Mouse (Mus musculus) CD4-positive helper T cell, adult 2 months (primary cell): ENCODE data around the gene Arl16.

Experiments used
- DNase-seq: peaks from one replicate; pipeline ENCODE4 v3.0.0-alpha.2; 2012; ENCODE audit warnings: low read depth, missing footprints, low spot score

Arl16 gene

DNA sequence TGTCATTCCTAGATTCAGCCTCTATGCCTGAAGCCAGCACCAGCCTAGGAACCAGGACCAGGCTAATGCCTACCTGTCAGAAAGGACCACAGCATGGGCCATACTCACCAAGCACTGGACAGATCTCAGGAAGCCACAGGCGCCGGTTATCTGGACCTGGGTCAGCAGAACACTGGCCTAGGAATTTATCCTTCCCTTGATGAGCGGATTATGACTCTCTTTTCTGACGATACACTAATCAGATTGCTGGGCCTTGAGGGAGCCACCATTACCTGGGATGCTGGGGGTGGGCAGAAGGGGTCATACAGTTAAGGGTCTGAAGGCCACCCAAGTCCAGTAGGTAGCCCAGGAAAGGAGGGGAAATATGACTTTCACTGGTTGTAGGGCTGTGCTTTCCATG is 14.1 kb downstream of the Arl16 start, which contains the start of gene Pde6g:
TSS of gene Pde6g (minus strand) at position 195 of the 400 bp plus-strand sequence.
- DNase-seq: no peak

DNA sequence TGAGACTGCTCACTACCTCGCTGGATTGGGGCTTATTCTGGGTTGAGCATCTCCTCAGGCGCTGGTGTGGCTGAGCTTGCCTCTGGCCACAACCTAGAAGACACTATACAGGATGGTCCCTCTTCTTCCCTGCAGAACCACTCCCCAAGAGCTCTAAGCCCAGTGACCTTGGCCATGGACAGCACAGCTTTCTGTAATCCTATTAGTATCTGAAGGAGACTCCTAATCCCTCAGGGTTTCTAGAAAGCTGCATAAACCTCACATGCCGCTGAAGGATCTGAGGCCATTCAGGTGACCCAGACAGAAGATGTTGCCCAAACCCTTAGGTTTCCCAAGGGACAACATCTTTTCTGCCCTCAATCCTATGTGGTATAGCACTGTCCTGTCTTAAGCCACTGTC is 15.2 kb downstream of the Arl16 start:
- no peak for DNase-seq

DNA sequence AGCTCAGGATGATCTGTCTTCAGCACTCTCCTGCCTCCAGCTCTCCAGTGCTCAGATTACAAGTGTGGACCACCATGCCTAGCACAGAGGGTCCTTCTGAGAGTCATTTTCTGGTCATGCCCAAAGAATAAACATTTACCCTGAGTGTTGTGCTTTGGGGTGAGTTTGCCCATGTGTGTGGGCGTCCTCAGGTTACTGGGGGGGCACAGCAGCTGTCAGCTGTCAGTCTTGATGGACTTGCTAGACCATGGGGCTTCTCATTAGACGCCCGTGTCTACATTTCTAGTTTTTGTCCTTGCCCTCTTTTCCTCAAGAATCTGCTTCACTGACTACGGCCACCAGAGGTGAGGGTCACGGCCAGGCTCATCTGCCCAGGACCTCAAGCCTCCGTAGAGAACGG is 20.2 kb downstream of the Arl16 start:
- no peak for DNase-seq

DNA sequence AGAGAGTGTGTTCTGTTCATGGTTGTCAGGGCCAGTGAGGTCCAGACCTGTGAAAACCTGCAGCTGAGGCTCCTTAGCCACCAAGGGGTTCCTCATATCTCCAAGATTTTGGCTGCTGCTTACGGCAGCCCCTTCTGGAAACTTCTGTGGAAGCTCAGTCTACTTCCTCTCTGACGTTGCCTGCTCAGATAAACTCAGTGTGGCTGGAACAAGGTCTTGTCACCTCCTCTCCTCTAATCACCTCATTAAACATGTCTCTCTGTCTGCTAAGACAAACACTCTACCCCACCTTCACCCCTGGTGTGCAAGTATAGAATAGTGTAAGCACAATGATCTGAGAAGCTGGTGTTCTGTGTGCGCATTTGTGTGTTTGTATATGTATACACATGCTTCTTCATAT is 21.9 kb downstream of the Arl16 start:
- no peak for DNase-seq

DNA sequence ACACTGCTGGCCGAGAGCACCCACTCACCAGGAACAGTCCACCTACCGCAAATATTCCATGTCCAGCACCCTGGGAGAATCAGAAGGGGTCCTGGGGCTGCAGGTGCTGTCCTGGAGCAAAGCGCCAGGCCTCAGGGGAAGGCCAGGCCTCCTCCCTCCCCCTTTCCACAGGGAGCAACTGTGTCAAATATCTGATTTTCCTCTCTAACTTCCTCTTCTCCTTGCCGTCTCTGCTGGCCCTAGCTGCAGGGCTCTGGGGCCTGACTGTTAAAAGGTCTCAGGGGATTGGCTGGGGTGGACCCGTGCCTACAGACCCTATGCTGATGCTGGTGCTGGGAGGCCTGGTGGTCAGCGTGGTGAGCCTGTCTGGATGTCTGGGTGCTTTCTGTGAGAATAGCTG is 23.3 kb downstream of the Arl16 start:
- no peak for DNase-seq

DNA sequence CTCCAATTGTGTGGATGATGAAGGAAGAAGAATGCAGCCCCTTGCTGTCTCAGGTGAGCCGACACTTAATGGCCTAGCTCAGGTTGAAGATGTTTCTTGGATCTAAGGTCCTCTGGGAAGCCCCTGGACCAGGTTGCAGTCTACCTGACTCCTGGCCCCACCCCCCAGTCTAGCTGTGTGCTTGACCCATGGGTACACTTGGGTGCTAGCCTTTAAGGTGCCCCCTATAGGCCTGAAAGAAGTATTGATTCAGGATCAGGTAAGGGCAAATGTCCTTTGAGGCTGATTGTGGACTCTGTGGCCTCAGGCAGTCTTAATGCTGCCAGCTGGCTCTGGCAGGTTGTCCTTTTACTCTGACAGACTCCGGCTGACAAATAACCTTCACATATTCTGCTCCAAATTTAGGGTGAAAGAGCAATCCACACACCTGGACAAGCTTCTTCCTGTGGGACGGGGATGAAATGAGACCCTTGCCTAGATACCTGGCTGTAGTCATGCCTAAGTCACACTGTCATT is 24.6 kb downstream of the Arl16 start:
- no peak for DNase-seq

DNA sequence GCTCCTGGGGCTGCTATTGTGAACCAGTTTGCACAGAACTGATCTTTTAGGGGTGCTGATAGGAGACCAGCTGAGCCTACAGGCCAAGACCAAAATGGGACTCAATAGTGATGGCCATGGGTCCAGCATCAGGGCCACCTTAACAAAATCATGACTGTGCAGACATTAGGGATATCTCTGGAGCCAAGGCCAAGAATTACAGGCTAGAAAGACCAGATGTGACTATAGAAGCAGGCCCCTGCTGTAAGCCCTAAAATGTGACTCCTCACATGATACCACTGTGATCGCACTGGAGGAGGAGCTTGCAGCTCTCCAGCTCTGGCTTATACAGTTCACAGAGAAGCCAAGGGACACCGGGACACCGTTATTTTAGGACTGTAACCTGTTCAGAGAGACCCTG is 25.1 kb downstream of the Arl16 start, which contains the start of gene Tspan10:
TSS of gene Tspan10 (plus strand) at position 301 of the 400 bp plus-strand sequence.
- no peak for DNase-seq

DNA sequence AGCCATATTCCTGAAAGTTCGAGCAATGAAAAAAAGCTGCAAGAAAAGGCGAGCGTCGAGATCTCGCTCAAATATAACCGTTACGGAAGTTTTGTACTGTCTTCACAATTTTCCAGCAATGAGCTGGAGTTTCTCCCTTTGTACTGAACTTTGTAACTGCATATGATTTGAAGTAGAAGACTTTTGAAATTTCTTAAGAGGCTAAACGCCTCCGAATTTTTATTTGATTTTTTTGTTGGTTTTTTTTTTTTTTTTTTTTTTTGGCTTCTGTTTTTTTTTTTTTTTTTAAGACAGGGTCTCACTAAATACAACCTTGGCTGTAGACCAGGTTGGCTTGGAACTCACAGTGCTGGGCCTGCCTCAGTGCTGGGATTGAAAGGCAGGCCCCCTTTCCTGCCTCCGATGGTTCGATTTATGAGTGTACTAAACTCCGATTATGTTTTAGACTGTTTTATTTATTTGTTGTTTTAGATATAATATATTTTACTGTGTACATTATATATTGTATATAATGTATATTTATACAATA is 29.5 kb downstream of the Arl16 start:
- DNase-seq: no peak

DNA sequence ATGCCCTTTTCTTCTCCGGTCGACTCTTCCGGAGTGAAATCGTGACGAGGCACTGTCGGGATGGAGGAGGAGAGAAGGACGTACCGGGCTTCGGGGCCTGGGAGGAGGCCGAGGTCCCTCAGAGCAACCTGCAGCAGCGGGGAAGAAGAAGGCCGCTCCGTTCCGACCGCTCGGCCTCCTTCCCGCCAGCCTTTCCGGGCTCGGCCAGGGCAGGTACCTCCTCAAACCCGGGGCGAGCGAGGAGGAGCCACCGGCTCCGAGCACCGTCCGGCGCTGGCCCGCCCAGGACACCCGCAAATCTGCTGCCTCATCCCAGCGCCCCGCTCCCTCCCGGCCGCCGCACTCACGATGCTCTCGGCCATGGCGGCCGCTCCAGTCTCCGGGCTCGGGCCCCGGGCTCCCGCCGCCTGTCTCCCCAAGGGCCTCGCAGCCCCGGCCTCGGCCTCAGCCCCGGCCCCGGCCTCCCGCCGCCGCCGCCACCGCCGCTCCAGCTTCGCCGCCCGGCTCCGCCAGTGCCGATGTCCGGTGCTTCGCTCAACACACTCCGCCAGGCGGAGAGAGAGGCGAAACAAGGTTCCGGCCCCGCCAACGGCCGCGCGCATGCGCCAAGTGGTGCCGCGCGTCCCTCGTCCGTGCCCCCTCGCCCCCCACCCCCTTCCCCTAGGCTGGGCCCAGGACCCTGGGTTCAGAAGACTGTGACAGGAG is 30.1 kb downstream of the Arl16 start, which contains the start of gene Nploc4:
TSS of gene Nploc4 (minus strand) at position 557 of the 705 bp plus-strand sequence.
- DNase-seq: peak; percentile 89

DNA sequence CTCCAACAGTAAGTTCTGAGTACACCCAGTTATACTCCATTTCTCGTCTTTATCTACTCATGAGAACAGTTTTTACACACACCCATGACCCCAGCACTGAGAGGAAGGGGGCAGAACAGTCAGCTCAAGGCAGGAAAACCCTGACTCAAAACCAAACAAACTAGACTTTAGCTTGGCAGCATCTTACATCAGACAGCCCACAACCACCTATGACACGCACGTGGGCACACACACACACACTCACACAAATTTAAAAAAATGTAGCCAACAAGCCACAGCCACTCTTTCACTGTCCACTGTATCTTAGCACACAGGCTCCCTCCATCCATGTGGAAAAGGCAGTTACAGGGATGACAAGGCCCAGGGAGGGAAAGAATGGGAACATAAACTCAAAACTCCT is 40.7 kb downstream of the Arl16 start:
- no peak for DNase-seq

DNA sequence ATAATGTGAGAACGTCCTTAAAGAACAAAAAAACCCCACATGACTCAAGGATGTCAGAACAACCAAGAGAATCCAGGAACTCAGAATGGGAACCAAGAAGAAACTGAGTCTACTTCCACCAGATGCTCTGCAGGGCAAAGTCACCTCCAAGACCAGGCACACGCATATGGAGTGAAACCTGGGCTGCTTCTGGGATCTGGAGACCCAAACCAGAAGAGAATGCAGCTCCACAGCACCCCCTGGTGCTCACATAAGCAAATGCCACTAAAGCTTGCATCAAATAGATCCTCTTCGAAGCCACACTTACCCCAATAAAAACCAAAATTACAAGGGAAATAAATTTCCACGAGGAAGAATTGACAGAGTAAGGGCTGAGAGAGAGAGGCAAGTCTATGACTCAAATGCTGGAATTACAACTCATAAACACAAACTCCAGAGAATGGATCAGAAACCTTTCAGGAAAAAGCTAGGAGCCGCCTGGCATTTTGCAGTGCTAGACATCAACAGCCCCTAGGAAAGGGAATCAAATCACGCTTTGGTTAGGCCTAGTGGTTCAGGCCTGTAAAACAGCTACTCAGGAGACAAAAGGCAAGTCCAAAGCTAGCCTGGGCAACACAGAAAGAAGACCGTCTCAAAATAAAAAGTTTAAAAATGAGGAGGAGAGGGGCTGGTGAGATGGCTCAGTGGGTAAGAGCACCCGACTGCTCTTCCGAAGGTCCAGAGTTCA is 43.7 kb downstream of the Arl16 start:
- DNase-seq: peak; percentile 62

DNA sequence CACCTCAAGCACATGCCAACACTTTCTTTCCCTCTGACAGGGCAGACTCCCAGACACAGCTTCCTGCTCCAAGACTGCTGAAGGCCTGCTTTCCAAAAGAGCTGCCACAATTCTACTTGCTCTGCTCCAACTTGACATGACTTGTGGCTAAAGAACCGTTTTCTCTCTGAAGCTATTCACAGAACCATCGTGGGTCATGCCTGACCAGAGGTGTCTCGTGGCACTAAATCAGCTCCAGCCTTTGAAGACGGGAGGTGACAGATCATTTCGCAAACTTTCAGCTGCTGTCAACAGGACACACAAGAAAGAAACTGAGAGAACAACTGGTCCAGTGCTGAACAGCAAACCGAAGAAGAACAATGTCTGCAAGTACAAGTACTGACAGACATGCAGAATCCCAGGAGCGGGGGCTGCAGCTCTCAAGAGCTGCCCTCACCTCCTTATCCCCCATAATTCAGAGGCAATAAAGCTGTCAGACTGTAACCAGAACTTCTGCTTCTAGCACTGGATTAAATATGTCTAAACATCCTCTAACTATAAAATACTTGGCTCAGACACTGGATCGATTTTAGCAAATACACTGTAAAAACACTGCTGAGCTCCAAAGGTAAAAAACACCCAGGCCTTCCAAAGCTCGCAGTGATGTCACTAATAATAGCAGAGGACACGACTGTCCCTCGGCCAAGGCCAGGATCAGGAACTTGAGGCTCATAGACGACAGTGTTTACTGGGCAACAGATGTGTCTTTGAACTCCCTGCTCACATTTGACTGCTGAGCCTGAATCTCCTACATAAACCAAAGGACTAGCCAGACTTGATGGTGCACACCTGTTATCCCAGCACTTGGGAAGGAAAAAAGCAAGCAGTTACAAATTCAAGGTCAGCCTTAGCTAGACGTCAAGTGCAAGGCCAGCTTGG is 44.5 kb downstream of the Arl16 start:
- no peak for DNase-seq

DNA sequence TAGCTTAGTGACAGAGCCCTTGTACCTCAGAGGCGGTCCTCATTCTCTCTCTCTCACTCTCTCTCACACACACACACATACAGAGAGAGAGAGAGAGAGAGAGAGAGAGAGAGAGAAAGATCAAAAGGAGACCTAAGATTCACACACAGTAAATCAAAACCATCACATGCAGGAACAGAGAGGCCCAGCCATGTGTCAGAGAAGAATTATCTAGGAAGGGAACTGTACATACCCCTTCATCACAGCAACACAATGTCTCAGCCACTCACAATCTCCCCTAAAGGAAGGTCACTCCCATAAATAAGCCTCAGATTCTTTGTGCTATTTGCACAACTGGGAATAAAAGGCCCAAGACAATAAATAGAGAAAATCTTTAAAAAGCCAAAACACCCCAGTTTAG is 48.8 kb downstream of the Arl16 start:
- no peak for DNase-seq

DNA sequence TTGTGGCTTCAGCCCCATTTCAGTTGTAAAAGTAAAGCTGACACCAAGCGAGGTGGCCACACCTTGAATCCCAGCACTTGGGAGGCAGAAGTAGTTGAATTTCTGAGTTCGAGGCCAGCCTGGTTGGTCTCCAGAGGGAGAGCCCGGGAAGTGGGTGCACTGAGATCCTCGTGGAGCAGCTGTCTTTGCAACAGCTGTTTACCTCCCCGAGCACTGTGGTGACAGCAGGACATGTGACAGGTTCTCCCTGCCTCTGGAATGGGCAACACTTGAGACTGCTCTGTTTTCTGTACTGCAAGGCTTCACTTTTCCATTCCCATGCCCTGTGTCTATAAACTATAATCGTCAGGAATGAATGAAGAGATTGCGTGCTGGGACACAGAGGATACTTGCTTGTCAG is 49.6 kb downstream of the Arl16 start:
- no peak for DNase-seq
